Mouse (Mus musculus) hindlimb bud, embryonic 11.5 days (tissue): ENCODE results near the gene Zfp541.

ENCODE experiments used
- DNase-seq: peaks from one replicate; pipeline ENCODE4 v3.0.0-alpha.2; 2012; ENCODE audit warnings: low read depth, low spot score; ENCODE audit errors: extremely low spot score

Zfp541 gene

DNA sequence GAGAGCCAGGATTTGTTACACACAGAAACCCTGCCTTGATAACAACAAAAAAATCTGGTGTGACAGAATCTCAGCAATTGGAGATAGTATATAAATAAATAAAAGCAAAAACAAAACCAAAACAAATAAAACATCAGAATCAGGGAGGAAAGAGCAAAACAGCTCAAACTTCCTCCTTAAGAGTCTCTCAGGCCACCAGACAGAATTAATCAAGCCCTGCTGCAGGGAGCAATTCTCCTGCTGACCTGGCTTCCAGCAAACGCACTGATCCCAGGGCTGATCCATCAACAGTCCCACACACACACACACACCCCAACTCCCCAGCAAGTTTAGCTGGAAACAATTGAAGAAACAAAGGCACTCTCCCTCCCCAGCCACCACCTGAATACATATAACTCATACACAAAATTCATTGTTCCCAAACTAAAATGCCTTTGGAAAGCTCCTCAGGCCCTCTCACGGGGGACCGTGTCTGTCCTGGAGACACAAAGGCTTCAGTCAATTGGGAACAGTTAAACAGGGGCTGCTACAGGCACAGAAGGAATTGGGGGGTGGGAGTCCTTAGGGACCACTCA is 17.7 kb upstream of the Zfp541 start:
- no peak for DNase-seq

DNA sequence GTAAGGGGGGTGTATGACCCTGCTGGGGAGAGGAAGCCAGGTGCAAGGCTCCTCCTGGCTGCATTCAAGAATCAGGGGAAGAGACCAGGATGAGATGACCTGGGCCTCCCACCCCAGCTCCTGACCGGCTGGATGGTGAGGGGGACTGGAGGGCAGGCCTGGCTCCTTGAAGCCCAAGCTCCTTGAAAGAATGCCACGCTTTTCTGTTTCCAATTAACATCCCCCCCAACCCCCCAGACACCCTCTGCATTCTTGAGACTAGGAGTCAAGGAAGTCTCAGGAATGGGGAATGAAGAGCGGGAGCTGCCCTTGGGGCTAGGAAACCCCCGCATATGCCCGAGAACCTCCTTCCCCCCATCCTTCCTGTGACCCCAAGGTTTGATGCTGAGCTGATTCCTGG is 17.1 kb upstream of the Zfp541 start:
- no peak for DNase-seq

DNA sequence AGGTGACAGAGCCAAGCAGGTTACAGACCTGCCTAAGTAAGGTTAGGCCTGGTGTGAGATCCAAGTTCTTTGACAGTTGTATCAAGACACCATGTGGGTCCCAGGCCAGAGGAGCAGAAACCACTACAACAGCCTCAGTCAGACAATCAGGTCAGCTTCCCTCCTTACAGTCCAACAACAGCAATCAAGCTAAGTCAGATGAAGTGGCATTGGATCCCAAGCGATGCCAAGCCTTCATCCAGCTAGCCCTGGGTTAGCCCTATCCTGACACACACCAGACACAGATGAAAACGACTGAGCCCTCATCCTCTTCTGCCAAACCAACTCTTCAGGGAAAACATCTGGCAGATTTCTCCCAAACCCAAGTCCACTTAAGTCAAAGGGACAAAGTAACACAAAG is 16.1 kb upstream of the Zfp541 start:
- DNase-seq, result no peak

DNA sequence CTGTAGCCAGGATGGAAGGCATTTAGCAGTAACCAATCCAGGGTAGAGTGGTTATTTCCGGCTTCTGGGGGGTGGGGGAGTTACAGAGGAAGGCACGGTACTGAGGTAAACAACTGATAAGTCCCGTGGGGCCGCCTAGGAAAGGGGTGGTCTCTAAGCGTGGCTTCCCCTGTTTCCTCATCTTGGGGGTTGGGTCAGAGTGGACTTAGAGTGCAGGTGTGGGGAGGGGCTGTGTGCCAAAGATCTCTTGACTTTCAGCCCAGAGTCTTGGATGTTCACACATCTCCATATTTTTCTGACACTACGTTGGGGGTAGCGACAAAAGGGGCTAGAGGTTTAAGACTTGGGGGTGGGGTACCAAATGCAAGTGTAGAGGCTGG is 15.5 kb upstream of the Zfp541 start:
- DNase-seq, result no peak

DNA sequence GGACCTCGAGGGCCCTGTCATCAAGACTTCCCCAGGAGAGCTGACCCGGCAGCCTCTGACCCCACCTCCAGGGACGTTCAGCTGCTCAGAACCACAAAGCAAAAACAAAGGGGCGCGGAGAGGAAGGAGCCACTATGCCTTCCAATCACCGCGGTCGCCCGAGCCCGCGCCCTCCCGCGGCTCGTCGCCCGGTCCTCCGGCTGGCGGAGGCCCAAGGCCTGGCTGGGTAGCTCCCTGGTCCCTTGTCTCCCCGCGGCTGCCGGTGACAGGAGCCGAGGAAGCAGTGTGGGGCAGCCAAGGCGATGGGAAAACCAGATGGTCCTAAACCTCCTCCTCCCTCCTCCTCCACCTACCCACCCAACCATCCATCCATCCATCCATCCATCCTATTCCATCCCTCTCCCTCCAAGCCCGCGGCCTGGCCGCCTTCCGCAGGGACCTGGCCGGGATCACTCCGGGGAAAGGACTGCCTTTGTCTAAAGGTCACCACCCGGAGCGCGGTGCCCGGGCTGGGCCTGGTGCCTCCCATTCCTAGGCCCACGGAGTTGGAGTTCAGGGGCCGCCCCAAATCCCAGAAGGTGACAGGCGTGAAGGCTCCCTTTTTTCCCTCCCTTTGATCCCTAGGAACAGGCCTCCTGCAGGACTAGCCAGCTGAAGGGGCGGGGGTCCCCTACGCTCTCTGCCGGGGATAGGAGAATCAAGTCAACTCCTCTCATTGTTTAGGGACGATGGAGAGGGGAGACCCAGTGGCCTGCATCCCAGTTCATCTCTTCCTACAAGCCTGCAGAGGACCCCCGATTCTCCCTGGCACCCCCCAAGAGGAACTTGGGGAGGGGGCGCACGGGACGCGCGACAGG is 14.9 kb upstream of the Zfp541 start:
- no peak for DNase-seq

DNA sequence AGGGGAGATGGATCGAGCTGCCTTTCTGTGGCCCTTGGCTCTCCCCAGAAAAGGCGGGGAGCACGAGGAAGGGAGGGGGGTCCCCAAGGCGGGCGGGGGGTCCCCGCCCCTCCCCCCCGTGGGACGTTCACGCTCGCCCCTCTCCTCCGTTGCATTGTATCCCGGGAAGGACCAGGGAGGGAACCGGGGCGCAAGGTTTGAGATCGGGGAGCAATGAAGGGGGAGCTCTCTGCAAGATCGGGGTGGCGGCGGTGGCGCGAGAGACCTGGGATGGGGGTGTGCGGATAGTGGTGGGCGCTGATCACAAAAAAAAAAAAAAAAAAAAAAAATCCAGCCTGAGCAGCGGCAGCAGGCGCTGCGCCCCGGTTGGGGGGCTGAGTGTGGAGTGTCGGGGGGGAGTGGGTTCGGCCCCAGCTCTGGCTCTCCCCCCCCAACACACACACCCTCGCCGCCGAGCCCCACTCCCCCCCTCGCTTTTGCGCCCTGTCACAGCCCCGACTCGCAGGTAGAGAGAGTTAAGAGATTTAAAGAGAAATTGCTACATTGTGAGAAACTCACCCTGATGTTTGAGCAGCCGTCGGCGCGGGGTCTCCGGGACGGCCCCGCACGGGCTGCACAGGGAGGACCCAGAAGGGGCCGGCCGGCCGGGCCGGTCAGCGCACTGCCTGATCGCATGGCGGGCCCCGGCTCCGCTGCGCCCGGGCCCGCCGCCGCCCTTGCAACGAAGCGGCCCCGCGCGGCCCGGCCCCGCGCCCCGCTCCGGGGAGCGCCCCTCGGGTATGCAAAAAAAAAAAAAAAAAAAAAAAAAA is 14.1 kb upstream of the Zfp541 start, which contains the start of gene Bicra:
Gene Bicra, minus strand, starts transcription at position 584 of the 809 bp plus-strand sequence.
- DNase-seq, result no peak

DNA sequence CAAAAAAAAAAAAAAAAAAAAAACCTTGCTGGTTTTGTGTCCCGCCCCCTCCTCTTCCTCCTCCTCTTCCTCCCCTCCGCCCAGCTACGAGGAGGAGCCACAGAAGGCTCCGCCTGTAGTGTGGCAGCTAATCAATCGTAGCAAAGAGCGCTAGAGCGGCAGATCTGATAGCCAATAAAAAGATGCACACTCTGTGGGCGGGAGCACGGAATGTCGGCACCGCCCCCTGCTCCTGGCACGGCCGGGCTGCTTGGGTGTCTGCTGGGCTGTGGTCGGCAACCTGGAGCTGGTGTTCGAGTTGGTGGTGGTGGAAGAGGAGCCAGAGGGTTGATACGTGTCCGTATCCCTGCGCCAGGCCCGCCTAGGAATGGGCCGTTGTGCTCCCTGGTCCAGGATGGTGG is 13.4 kb upstream of the Zfp541 start:
- peak; percentile 97 for DNase-seq

DNA sequence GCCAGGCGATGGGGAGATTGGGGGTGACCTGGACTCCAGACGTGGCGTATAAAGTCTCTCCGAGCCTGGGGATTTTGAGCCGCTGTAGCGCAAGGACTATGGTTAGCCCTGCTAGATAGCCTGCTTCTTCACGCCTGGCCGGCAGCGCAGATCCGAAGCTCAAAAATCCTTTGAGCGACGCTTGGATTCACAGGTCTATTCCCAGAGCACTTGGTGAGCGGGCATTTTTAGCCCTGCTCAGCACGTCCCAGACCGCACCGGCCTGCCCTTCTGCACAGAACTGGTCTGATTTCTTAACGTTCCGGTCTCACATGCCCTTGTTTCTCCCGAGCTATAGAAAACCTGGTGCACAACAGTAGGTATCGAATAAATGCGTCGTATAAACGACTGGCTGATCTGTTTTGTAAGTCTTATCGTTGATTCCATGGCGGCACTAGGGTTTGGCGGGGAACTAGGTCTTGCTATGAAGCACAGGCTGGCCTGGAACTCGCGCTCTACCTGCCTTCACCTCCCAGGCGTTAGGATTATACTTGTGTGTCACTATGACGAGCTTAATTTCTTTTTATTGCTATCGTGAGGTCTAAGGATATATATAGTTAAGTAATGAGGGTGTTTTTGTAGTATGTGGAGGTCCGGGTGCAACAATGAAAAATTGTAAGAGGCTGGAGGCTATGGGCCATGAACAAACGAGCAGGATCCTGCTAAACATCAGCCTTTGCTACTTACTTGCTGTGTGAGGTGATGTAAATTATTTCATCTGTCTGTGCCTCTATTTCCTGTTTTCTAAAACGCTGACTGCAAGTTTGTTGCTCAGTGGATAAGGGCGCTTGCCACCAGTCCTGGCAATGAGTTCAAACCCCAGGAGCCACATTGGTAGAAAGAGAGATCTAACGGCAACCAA is 12.7 kb upstream of the Zfp541 start:
- DNase-seq, result no peak

DNA sequence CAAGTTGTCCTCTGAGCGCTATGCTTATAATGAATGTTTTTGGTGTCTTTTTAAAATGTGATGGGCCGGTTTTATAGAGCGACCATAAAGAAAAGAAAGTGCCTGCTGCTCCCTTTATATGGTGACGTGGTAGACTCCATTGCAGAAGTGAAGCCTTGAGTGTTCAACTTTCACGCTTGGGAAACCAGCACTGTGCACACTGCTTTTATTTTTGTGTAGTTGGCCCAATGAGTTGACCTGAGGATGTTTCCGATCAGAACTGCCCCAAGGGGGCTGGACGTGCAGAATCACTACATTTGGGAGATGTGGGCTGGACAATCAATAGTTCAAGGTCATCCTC is 12.1 kb upstream of the Zfp541 start:
- DNase-seq, result no peak

DNA sequence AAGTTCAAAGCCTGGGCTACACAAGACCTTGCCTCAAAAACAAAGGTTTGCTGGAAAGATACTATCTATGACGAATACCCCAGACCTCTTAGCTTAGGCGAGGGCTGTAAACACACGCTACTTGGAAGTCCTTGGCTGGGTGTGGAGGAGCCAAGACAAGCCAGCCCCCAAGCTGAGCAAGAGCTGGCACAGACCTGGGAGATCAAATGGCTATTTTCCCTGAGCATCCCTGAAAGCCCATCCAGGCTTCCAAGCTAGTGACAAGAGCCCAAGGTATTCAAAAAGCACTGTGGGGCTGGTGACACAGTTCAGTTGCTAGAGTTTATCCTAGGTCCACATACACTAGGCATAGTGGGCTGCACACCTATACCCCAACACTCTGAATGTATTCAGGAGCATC is 11.0 kb upstream of the Zfp541 start:
- DNase-seq, result no peak

DNA sequence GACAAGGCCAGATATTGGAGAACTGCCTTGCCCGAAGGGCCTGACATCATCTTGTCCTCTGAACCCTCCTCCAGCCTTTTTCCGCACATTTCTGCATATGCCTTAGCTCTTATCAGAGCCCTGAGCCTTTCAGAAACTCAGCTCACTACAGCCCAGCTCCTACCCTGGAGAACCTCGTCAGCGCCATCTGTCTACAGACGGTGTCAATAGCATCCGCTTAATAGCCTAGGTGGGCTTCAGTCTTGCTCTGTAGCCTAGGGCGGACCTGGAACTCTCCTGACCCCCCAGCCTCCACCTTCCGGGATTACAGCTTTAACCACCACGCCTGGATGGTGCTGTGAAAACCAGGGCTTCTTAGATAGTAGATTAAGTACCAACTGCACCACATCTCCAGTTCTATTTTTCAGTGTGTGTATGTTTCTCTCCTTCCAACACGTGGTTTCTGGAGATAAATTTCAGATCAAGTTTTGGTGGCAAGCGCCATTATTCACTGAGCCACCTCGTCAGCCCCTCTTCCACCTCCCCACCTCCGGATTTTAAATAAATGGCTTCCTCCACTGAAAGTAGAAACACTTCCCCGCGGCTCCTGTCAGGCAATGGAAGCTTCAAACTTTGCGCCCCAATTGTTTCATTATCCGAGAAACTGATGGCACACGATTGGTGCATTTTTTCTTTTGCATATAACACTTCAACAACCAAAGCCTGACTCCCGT is 9.6 kb upstream of the Zfp541 start:
- no peak for DNase-seq

DNA sequence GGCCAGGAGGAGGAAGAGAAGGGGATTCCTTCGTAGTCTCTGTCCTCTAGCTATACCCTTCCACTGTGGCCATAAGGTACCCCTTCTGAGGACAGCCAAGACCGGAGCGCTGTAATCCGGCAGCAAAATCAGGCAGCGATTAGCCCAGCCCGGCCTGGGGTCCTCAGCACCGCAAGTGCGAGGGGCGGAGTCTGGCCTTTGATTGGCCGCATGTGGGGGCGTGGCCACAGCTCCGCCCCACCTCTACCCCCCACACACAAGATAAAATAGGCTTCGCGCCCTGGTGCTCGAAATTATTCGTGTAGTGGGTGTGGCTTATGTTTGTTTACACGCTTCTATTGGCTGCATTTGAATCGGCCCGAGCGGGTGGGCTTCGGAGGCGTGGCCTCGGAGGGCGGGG is 8.9 kb upstream of the Zfp541 start:
- peak; percentile 84 for DNase-seq

DNA sequence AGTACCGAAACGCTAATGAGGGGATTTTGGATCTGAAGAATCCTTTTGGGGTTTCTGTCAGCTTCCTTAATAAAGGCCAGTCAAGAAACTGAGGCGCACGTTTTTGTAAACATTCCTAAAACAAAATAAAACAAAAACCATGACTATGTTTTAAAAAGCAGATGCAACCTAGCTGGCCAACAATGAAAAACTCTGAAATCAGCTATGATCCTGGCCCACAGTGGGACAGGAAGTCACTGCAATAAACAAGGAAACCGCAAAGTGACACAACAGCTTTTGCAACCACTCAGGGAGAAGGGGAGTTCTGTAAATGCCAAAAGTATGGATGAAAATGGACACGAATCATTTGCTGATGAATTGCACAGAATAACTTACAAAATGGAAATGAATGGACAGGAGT is 8.5 kb upstream of the Zfp541 start:
- no peak for DNase-seq

DNA sequence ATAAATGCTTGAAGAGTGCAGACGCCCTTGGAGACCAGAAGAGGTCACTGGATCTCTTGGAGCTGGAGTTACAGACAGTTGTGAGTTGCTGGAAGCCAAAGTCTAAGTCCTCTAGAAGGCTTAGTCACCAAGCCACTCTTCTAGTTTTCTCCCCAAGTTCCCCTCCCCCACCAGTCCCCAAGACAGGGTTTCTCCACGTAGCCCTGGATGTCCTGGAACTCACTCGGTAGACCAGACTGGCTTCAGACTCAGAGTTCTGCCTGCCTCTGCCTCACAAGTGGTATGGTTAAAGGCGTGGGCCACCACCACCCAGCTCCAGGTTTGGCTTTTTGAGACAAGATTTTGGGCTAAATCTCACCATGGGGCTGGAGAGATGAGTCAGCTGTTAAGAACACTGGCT is 6.6 kb upstream of the Zfp541 start:
- DNase-seq, result no peak

DNA sequence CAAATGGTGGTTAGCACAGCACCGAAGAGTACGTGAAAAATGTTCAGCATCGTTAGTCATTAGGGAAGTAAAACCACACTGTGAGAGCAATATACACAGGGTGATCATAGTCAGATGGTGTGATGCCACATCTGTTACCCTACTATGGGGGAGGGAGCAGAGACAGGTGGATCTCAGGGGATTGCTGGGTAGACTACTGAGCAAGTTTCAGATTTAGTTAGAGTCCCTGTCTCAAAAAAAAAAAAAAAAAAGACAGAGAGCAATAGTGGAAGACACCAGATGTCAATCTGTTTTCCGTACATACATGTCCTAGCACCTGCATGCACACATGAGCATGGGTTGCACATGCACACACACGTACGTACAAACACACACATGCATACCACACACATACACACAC is 5.9 kb upstream of the Zfp541 start:
- no peak for DNase-seq

DNA sequence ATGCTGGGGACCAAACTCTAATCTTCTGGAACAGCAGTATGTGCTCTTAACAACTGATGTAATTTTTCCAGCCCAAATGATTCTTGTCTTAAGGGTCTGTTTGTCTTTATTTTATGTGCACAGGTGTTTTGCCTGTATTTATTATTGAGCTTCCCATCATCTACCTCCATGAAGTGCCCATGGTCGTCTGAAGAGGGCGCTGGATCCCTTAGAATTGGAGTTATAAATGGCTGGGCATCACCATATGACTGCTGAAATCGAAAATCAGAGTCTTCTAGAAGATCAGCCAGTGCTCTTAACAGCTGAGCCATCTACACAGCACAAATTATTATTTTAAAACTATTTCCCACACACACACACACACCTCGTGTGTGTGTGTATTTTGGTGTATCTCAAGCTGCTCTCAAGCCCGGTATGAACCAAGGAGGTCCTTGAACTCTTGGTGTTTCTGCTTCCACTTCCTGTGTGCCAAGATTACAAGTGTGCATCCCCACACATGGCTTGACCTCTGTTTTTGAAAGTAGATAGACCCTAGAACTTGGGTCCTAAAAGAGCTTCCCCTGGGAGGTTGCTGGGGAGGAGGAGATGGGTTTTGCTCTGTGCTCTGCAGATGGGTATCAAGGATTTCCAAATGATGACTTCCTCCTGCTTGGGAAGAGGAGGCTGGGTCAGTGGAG is 5.0 kb upstream of the Zfp541 start:
- no peak for DNase-seq

DNA sequence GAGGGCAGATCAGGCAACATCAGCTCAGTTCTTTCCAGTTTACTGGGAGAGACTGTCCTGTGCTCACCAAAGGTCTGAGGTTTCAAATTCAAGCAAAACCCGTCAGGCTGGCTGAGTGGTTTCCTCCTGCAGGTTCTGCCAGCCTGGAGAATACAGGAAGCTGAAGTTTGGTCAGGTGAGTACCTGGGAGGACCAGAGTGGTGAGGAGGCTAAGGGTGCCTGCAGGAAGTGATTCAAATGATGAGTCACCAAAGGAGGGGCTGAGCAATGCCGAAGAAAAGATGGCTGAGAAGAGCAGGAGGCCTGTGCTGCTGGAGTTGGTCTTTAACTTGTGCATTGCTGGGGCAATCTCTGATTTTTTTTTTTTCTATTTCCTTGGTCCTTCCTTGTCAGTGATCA is 4.5 kb upstream of the Zfp541 start:
- DNase-seq, result no peak

DNA sequence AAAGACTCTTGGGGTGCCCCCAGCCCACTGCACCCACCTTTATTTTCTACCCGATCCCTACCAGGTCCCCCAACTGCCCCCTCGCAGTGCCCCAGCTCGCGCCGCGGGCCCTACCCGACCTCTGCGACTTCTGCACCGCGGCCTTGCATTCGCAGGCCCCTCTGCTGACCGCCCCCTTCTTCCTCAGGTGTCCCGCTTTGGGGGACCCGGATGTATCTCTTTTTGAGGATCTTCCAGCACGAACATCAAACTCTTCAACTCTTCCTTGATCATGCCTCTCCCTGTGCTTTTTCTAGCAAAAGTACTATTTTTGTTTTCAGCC is 446 bp downstream of the Zfp541 start:
- DNase-seq, result no peak

DNA sequence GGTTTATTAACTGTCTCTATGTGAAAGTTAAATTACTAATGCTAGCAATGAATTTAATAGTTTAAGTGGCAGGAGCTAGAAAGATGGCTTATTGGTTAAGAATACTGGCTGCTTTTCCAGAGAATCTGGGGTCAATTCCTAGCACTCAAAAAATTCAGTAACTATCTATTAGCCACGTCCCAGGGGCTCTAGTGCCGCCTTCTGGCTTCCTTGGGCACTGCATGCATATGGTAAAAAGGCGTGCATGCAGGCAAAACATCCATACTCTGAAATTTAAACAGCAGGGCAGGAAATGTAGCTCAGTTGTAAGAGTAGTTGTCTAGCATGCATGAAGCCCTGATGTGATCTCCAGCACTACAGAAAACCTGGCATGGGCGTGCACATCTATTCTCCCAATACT is 1.9 kb downstream of the Zfp541 start:
- no peak for DNase-seq

DNA sequence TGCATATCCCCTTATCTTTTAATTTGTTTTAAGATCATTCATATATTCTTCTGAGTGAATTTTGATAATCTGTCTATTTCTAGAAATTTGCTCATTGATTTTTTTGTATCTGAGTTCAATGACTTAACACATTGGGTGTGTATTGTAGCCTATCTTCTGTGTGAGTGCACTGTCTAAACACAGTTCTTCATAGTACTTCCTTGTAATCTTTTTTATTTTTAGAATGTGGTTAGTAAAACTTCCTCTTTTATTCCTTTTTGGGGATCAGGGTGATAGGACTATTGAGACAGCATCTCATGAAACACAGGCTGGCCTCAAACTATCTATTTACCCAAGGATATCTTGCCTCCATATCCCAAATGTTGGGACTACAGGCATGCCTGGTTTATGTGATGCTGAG is 9.2 kb downstream of the Zfp541 start:
- DNase-seq, result no peak
